Mouse (Mus musculus) G1E (cell line): Measurements from ENCODE around the gene Fam92b.

ENCODE experiments used
- CTCF ChIP-seq: IDR thresholded peaks from 2 replicates; pipeline ENCODE4 v1.5.1; 2012; ENCODE audit warnings: low read depth, low read length, inconsistent platforms, mixed read lengths
- GATA1 ChIP-seq: IDR thresholded peaks from 2 replicates; pipeline ENCODE4 v1.6.1; 2012; ENCODE audit warnings: borderline replicate concordance, low read length, inconsistent platforms, mixed read lengths
- GATA2 ChIP-seq: IDR thresholded peaks from 2 replicates; pipeline ENCODE4 v1.6.1; 2012; ENCODE audit warnings: low read depth, low read length, inconsistent platforms, borderline replicate concordance
- POLR2AphosphoS5 ChIP-seq: IDR thresholded peaks from 2 replicates; pipeline ENCODE4 v1.6.1; 2012; ENCODE audit warnings: low read depth, low read length, inconsistent platforms; ENCODE audit not compliant: insufficient replicate concordance
- TAL1 ChIP-seq: conservative IDR thresholded peaks from 2 replicates; pipeline ENCODE4 v1.6.1; 2012; ENCODE audit warnings: low read depth, low read length, inconsistent platforms, mixed read lengths

DNA sequence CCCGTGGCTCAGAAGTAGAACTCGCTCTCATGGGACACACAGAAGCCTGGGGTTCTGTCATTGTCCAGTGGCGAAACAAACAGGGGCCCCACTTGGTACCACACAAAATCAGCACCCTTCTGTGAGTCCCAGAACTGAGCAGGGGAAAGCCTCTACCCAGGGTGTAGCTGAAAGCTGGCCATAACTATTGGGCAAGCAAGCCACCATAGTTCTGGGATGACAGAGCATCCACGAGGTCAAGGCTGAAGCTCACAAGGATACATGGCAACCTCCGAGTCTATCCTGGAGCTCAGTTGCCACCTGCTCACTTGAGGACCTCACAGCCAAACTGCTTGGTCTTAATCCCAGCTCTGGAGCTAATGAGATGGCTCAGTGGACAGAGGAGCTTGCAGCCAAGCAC, 4.0 kb upstream of the Fam92b start:
- no peak for TF ChIP-seq CTCF
- no peak for TF ChIP-seq POLR2AphosphoS5
- no peak for TF ChIP-seq GATA1
- no peak for TF ChIP-seq TAL1
- TF ChIP-seq GATA2 = no peak
